Mouse (Mus musculus) neural tube, embryonic 11.5 days (tissue): ENCODE results near the gene Arfip2. TPM values are rescaled to one million over a fixed set of nuclear protein-coding genes. Genes with fewer than 3 reads are reported as not detected.

Source experiments
- ATAC-seq: fragments of 200-750 bp; cut with Nextera tagmentation; 2 replicates; pipeline ENCODE4 v1.8.0; 2017; ENCODE audit warnings: moderate number of reproducible peaks, mild to moderate bottlenecking, moderate TSS enrichment, moderate library complexity; ENCODE audit not compliant: insufficient read depth, low FRiP score, low TSS enrichment
- DNase-seq: peaks from one replicate; pipeline ENCODE4 v3.0.0-alpha.2; 2015; ENCODE audit warnings: low spot score
- H3K27ac ChIP-seq: fragments of 300-500 bp; sonication (generic); 2 replicates; pipeline ENCODE4 v1.5.1; 2014; ENCODE audit warnings: low read depth, mild to moderate bottlenecking, low read length
- H3K27me3 ChIP-seq: fragments of 300-500 bp; sonication (generic); 2 replicates; pipeline ENCODE4 v1.6.1; 2014; ENCODE audit warnings: mild to moderate bottlenecking, low read length, mixed read lengths; ENCODE audit not compliant: control insufficient read depth, insufficient read depth
- H3K36me3 ChIP-seq: fragments of 300-500 bp; sonication (generic); 2 replicates; pipeline ENCODE4 v1.6.1; 2014; ENCODE audit warnings: mild to moderate bottlenecking, low read length, moderate library complexity, mixed read lengths; ENCODE audit not compliant: control insufficient read depth, insufficient read depth
- H3K4me1 ChIP-seq: fragments of 300-500 bp; sonication (generic); 2 replicates; pipeline ENCODE4 v1.6.1; 2014; ENCODE audit warnings: low read length, mixed read lengths; ENCODE audit not compliant: control insufficient read depth, insufficient read depth
- H3K4me2 ChIP-seq: fragments of 300-500 bp; sonication (generic); 2 replicates; pipeline ENCODE4 v1.6.1; 2014; ENCODE audit warnings: low read depth, mild to moderate bottlenecking, moderate library complexity
- H3K4me3 ChIP-seq: fragments of 300-500 bp; sonication (generic); 2 replicates; pipeline ENCODE4 v1.5.1; 2014; ENCODE audit warnings: low read depth, low read length
- H3K9ac ChIP-seq: fragments of 300-500 bp; sonication (generic); 2 replicates; pipeline ENCODE4 v1.6.1; 2014; ENCODE audit warnings: mild to moderate bottlenecking, low read length
- H3K9me3 ChIP-seq: fragments of 300-500 bp; sonication (generic); 2 replicates; pipeline ENCODE4 v1.6.1; 2016; ENCODE audit warnings: low read length; ENCODE audit not compliant: control insufficient read depth
- WGBS: fragments of 180-500 bp; shearing (Covaris S2); extraction: QIAGEN DNeasy Blood & Tissue Kit; methylation state at CpG from one replicate; pipeline ENCODE4 v1.1.7; 2014; 5-methylcytosine and 5-hydroxymethylcytosine counted together
- polyA plus RNA-seq: library from polyadenylated mRNA; unstranded; fragments of >200 nt; fragmentation: Nextera tagmentation; extraction: Ambion mirVana; gene quantifications from 2 replicates; pipeline ENCODE4 v1.2.1, GENCODE M21; 2014

The Arfip2 gene
- polyA plus RNA-seq, 1 experiment from 2014 or later: 82.7 TPM

DNA sequence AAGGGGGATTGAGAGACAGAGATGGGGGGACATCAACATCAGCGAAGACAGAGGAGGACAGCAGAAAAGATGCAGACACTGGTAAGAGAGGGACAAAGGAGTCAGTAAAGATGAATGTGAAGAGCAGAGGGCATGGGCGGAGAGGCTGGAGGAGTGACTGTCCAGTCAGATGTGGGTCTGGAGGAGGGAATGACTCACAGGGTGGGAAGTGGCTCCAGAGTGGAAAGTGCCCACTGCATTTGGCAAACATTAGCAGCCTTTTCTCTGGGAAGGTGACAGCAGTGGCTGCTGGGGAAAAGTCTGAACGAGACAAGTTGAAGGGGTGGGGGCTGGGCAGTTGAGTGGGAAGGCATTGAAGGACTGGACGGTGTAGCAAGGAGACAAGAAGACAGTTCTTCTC, 19.2 kb downstream of the Arfip2 start:
- H3K4me1 ChIP-seq: no peaks in the 10 kb centered on the region
- no peak overlapping the region for H3K4me3 ChIP-seq
- H3K36me3 ChIP-seq: peaks cover 15% of the 10 kb centered on the region
- ATAC-seq (no peak), DNase-seq (no peak)
- H3K27ac ChIP-seq: no peak overlapping the region
- no peaks in the 10 kb centered on the region for H3K27me3 ChIP-seq
- no peak overlapping the region for H3K4me2 ChIP-seq
- no peak overlapping the region for H3K9ac ChIP-seq
- 82% methylated on average over 4 of the region's 4 CpGs for WGBS
- no peaks in the 10 kb centered on the region for H3K9me3 ChIP-seq

DNA sequence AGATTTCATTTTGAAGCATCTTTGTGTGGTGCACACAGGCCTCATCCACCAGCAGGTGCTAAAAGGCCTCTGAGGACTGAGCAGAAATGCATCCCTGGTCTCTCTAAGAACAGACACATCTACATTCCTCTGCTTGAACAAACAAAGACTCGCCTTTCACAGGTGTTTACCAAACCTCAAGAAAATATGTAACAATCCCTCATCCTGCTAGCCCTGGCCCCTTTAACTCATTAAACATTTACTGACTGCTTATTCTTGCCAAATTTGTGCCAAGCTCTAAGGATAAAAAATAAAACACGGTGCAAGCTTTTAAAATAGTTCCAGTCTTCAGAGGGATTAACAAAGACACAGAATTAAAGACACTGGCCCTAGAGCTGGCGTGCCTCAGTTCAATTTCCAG, 20.5 kb downstream of the Arfip2 start:
- WGBS: 89% methylated on average over 3 of the region's 3 CpGs
- peaks cover 15% of the 10 kb centered on the region for H3K36me3 ChIP-seq
- no peak overlapping the region for H3K4me3 ChIP-seq
- DNase-seq (no peak), ATAC-seq (no peak)
- no peak overlapping the region for H3K9ac ChIP-seq
- no peaks in the 10 kb centered on the region for H3K9me3 ChIP-seq
- H3K4me2 ChIP-seq: no peak overlapping the region
- H3K4me1 ChIP-seq: no peaks in the 10 kb centered on the region
- H3K27me3 ChIP-seq: no peaks in the 10 kb centered on the region
- no peak overlapping the region for H3K27ac ChIP-seq

DNA sequence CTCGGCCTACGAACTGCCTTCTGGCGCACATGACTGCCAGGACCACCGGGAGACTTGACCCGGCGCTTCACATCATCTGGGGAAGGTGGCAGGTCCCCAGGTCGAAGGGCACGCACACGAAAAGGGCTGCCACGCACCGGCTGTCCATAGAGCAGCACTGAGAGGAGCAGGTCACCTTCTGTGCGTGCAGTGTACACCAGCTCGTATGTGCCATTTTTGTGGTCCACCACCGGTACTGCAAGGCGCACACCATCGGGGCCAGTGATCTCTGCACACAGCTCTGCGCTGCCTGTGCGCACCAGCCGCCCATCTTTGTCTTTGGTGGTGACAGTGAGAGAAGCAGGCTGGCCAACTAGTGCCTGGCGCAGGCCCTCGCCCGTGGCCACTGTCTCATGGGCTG, 22.4 kb downstream of the Arfip2 start:
- ATAC-seq (no peak), DNase-seq (no peak)
- Histone ChIP-seq H3K27me3 (no peaks in the 10 kb centered on the region), H3K9ac (no peak overlapping the region), H3K4me3 (no peak overlapping the region), H3K4me2 (no peak overlapping the region), H3K27ac (no peak overlapping the region), H3K9me3 (no peaks in the 10 kb centered on the region), H3K36me3 (peaks cover 12% of the 10 kb centered on the region), H3K4me1 (no peaks in the 10 kb centered on the region)
- WGBS: 95% methylated on average over 22 of the region's 22 CpGs

GRCm38 (mm10) chr7:105616561-105616960, 23.7 kb downstream of the Arfip2 start:
- Histone ChIP-seq H3K36me3 (peaks cover 14% of the 10 kb centered on the region), H3K9ac (no peak overlapping the region), H3K4me3 (no peak overlapping the region), H3K4me2 (no peak overlapping the region), H3K9me3 (no peaks in the 10 kb centered on the region), H3K27ac (no peak overlapping the region), H3K4me1 (no peaks in the 10 kb centered on the region), H3K27me3 (no peaks in the 10 kb centered on the region)
- WGBS: 89% methylated on average over 6 of the region's 6 CpGs
- no peak for DNase-seq
- ATAC-seq: no peak

- Histone ChIP-seq H3K4me3 (no peak overlapping the region), H3K4me2 (no peak overlapping the region), H3K9ac (no peak overlapping the region), H3K27ac (no peak overlapping the region), H3K9me3 (no peaks in the 10 kb centered on the region), H3K36me3 (peaks cover 21% of the 10 kb centered on the region), H3K27me3 (no peaks in the 10 kb centered on the region), H3K4me1 (no peaks in the 10 kb centered on the region)
- no peak for DNase-seq
- ATAC-seq: no peak
- WGBS: 78% methylated on average over 1 of the region's 1 CpGs
These were observed 24.5 kb downstream of the Arfip2 start for GRCm38 (mm10) chr7:105615720-105616119.

- peaks cover 22% of the 10 kb centered on the region for H3K36me3 ChIP-seq
- DNase-seq: no peak
- 82% methylated on average over 1 of the region's 1 CpGs for WGBS
These were observed 25.8 kb downstream of the Arfip2 start for GRCm38 (mm10) chr7:105614400-105614799.

GRCm38 (mm10) chr7:105611767-105612166, 28.4 kb downstream of the Arfip2 start:
- H3K27ac ChIP-seq: no peak overlapping the region
- H3K36me3 ChIP-seq: peaks cover 14% of the 10 kb centered on the region
- ATAC-seq (no peak), DNase-seq (no peak)
- H3K9ac ChIP-seq: no peak overlapping the region
- H3K27me3 ChIP-seq: no peaks in the 10 kb centered on the region
- H3K4me2 ChIP-seq: no peak overlapping the region
- no peak overlapping the region for H3K4me3 ChIP-seq
- 96% methylated on average over 1 of the region's 1 CpGs for WGBS
- H3K4me1 ChIP-seq: no peaks in the 10 kb centered on the region
- no peaks in the 10 kb centered on the region for H3K9me3 ChIP-seq

More at GRCm38 (mm10) chr7:105614400-105614799, 25.8 kb downstream of the Arfip2 start:
- no peak overlapping the region for H3K4me2 ChIP-seq
- H3K4me3 ChIP-seq: no peak overlapping the region
- no peaks in the 10 kb centered on the region for H3K4me1 ChIP-seq
- ATAC-seq: no peak
- H3K9me3 ChIP-seq: no peaks in the 10 kb centered on the region
- no peaks in the 10 kb centered on the region for H3K27me3 ChIP-seq
- H3K27ac ChIP-seq: no peak overlapping the region
- no peak overlapping the region for H3K9ac ChIP-seq

DNA sequence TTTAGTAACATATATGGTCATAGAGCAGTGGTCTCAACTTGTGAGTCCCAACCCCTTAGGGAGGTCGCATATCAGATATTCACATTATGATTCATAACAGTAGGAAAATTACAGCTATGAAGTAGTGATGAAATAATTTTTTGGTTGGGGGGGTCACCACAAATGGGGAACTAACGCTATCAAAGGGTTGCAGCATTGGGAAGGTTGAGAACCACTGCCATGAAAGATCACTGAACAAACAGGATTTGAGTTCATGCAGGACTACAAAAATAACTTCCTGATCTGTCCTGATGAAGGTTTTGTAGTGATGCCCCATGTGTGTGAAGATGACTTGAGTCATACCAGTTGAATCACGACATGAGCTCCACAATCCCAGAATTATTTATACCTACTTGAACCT, 31.7 kb downstream of the Arfip2 start:
- no peaks in the 10 kb centered on the region for H3K4me1 ChIP-seq
- DNase-seq (no peak), ATAC-seq (no peak)
- H3K4me2 ChIP-seq: no peak overlapping the region
- 84% methylated on average over 3 of the region's 3 CpGs for WGBS
- no peak overlapping the region for H3K9ac ChIP-seq
- H3K27me3 ChIP-seq: no peaks in the 10 kb centered on the region
- peaks cover 12% of the 10 kb centered on the region for H3K36me3 ChIP-seq
- H3K4me3 ChIP-seq: no peak overlapping the region
- no peak overlapping the region for H3K27ac ChIP-seq
- no peaks in the 10 kb centered on the region for H3K9me3 ChIP-seq

DNA sequence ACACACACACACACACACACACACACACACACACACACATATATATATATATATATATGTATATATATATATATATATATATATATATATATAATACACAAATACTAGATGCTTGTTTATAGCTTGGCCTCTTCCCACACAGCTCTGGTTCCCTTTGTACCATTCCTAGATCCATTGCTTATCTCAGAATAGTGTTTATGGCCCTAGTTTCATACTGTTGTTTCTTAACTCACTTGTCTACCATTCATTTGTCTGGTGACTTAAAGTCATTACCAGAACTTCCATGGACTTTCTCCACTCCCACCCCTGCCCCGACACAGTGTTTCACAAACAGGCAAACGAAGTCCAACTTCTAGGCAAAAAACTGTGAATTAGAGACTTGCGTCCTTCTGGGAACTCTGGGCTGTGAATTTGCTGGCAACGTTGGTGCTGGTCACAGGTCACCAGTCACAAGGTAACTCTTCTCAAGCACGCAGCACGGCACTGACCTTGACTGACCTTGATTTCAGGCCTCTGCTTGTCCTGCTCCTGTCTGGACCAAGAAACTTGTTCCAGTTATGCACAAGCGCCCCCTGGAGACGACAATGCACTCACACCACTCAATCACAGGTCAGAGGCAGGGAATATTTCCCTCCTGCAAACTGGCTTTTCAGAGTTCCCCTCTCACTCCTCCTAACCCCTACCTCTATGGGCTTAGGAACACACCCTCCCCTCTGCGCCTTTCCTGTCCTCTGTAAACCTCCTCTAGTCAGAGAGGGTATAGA, 37.2 kb downstream of the Arfip2 start:
- Histone ChIP-seq H3K4me1 (no peaks in the 10 kb centered on the region), H3K27ac (no peak overlapping the region), H3K36me3 (no peaks in the 10 kb centered on the region), H3K4me2 (no peak overlapping the region), H3K9me3 (no peaks in the 10 kb centered on the region), H3K9ac (no peak overlapping the region), H3K4me3 (no peak overlapping the region), H3K27me3 (no peaks in the 10 kb centered on the region)
- WGBS: 44% methylated on average over 9 of the region's 9 CpGs
- 0 out of 2 replicates have a peak, but pooled peaks have one; percentile 68 for ATAC-seq
- DNase-seq: peak; percentile 60
